Mouse (Mus musculus): ENCODE measurements around the gene Mllt1.

DNA sequence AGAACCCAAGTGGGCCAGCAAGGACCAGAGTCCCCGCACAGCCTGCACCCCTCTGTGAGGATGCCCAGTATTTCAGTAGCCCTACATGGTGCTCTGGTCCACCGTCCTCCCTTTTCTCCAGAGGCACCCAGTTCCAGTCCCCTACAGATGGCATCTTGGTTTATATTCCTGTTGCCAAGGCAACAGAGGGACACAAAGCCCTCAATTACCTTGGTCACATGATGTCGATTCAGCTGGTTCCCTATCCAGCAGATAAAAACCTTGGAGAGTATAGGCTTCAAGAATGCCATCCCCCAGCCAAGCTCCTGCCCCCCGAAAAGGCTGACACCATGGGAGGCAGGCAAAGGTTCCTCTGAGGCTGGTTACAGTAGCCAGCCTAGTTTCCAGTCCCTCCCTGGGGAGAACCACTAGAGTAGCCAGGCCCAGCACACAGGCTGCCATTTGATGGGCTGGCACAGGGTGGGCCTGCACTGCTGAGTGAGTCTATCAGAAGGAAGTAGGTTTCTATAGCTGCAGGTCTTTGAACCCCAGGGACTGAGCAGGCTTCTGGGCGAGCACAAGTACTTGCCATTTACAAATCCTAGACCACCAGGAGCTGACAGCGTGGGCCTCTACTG is 38.6 kb downstream of the Mllt1 start:
- no peak for TF ChIP-seq POLR2A (IDR thresholded peaks at IDR 0.05; ENCODE audit: control insufficient read depth, extremely low read depth, insufficient read depth, low read length, poor library complexity)
- no peak for TF ChIP-seq CTCF (IDR thresholded peaks at IDR 0.05; ENCODE audit: borderline replicate concordance, control insufficient read depth, extremely low read depth, insufficient read depth, low read length, poor library complexity)
